Mouse (Mus musculus): ENCODE measurements at regions not wholly inside any gene's neighbourhood (a gene's known extent, or its start where the extent isn't known, plus 50 kb on each side); places are given as distances from the start of the nearest gene placed in this dataset.

- no peak for DNase-seq
These were observed 586.7 kb downstream of the Ofcc1 start for GRCm38 (mm10) chr13:39774554-39774953.

- DNase-seq: no peak
These were observed 587.1 kb downstream of the Ofcc1 start for GRCm38 (mm10) chr13:39774111-39774510.

GRCm38 (mm10) chr13:39769228-39769627 is 592.0 kb downstream of the Ofcc1 start:
- no peak for DNase-seq

- no peak for DNase-seq
These were observed 594.4 kb downstream of the Ofcc1 start for GRCm38 (mm10) chr13:39766897-39767296.

Measured in heart, adult 11 months (tissue).